Mouse (Mus musculus) adipocyte (in vitro differentiated cells): ENCODE data around the gene Spin2-ps6.
"Not testable (repeated sequence)": the region's sequence is repeated elsewhere in the genome, so short reads cannot be mapped to it uniquely, and the experiment has no call there.

Experiments used
- DNase-seq: peaks from one replicate; pipeline ENCODE4 v3.0.0-alpha.2; 2016; ENCODE audit warnings: low spot score

Gene Spin2-ps6

DNA sequence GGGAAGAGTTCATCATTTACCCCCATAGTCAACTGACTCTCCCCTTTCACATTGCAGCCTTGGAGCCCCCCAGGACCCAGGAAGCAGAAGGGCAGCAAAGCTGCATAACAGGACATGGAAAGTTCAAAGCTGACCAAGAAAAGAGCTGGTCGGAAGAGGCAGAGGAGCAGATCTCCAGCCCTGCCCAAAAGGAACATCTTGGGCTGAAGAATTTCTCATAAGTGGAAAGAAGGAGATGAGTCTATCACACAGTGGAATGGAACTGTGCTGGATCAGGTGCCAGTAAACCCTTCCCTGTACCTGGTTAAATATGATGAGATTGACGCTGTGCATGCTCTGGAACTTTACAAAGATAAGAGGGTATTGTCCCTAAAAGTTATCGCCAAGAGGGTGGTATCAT is at the start of gene Spin2-ps6:
TSS of gene Spin2-ps6 (plus strand) at position 301 of the 400 bp plus-strand sequence.
- DNase-seq: not testable (repeated sequence)
